Mouse (Mus musculus) stomach, embryonic 16.5 days (tissue): ENCODE data around the gene Zfp963. TPM values are rescaled to one million over a fixed set of nuclear protein-coding genes. Genes with fewer than 3 reads are reported as not detected.

Experiments used
- ATAC-seq: fragments of 200-750 bp; cut with Nextera tagmentation; 2 replicates; pipeline ENCODE4 v1.8.0; 2017; ENCODE audit warnings: moderate number of reproducible peaks, moderate TSS enrichment; ENCODE audit not compliant: insufficient read depth, low FRiP score
- H3K27ac ChIP-seq: fragments of 300-500 bp; sonication (generic); 2 replicates; pipeline ENCODE4 v1.5.1; 2014; ENCODE audit warnings: low read length
- H3K27me3 ChIP-seq: fragments of 300-500 bp; sonication (generic); 2 replicates; pipeline ENCODE4 v1.6.1; 2014; ENCODE audit warnings: low read length, control low read depth, mixed read lengths; ENCODE audit not compliant: control insufficient read depth, insufficient read depth
- H3K36me3 ChIP-seq: fragments of 300-500 bp; sonication (generic); 2 replicates; pipeline ENCODE4 v1.6.1; 2014; ENCODE audit warnings: low read length; ENCODE audit not compliant: control insufficient read depth, insufficient read depth
- H3K4me1 ChIP-seq: fragments of 300-500 bp; sonication (generic); 2 replicates; pipeline ENCODE4 v1.6.1; 2014; ENCODE audit warnings: low read length, control low read depth, mixed read lengths; ENCODE audit not compliant: control insufficient read depth, insufficient read depth
- H3K4me2 ChIP-seq: fragments of 300-500 bp; sonication (generic); 2 replicates; pipeline ENCODE4 v1.6.1; 2014; ENCODE audit warnings: low read depth, low read length, mixed read lengths
- H3K4me3 ChIP-seq: fragments of 300-500 bp; sonication (generic); replicated peaks from 2 replicates; pipeline ENCODE4 v1.5.1; 2014; ENCODE audit warnings: mild to moderate bottlenecking, low read length
- H3K9ac ChIP-seq: fragments of 300-500 bp; sonication (generic); 2 replicates; pipeline ENCODE4 v1.6.1; 2014; ENCODE audit warnings: low read length
- H3K9me3 ChIP-seq: fragments of 300-500 bp; sonication (generic); replicated peaks from 2 replicates; pipeline ENCODE4 v1.6.1; 2016; ENCODE audit warnings: low read length, control low read depth; ENCODE audit not compliant: control insufficient read depth
- WGBS: fragments of 180-500 bp; shearing (Covaris S2); extraction: QIAGEN DNeasy Blood & Tissue Kit; methylation state at CpG from one replicate; pipeline ENCODE4 v1.1.7; 2014; 5-methylcytosine and 5-hydroxymethylcytosine counted together
- polyA plus RNA-seq: library from polyadenylated mRNA; unstranded; fragments of >200 nt; fragmentation: Nextera tagmentation; extraction: Ambion mirVana; gene quantifications from 2 replicates; pipeline ENCODE4 v1.2.1, GENCODE M21; 2015

Zfp963 gene
- polyA plus RNA-seq, 1 experiment from 2014 or later, result 5.3 TPM

DNA sequence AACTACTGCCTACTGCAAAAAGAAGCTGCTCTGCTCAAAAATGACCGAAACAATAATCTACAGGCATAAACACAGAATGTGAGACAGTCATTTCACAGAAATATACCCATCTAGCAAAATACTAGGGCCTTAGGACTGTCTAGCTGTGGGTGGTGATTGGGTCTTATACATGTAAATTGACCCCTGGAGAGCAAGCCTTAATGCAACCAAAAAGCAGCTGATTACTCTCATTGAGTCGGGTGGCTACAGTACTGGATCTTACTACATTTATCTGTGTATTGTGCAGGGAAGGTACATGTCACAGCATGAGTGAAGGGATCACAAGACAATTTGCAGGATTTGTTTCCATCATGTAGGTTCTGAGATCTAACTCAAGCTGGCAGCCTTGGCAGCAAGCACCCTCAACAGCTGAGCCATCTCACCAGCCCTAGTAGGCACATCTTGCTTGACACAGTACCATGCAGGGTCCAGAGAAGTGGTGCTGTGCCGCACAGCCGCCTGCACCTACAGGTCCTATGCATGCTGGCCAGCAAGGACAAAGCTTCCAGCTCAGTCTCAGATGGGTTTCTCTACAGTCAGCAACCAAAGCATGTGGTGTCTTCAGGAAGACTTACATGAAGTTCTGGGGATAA lies 12.2 kb upstream of the Zfp963 start:
- 91% methylated on average over 4 of the region's 4 CpGs for WGBS
- H3K27ac ChIP-seq, result no peak overlapping the region
- H3K4me3 ChIP-seq, result no peak overlapping the region
- H3K4me2 ChIP-seq, result no peak overlapping the region
- H3K4me1 ChIP-seq, result no peaks in the 10 kb centered on the region
- H3K9ac ChIP-seq, result no peak overlapping the region
- ATAC-seq, result no peak
- H3K27me3 ChIP-seq, result no peaks in the 10 kb centered on the region
- H3K9me3 ChIP-seq, result peaks cover 8% of the 10 kb centered on the region
- peaks cover 34% of the 10 kb centered on the region for H3K36me3 ChIP-seq

DNA sequence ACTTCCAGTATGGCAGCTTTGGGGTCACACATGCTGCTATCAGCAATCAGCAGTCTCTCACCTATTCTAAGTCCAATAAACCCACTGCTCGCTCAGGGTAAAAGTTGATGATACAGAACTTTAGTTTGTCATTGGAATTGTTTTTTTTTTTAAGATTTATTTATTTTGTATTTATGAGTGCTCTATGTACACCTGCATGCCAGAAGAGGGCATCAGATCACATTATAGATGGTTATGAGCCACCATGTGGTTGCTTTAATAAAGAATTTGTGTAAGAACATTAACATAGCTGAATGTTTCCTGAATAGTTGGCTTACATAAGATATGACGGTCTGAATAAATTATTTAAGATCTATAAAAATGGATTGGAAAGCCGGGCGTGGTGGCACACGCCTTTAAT lies 8.5 kb upstream of the Zfp963 start:
- Histone ChIP-seq H3K4me1 (no peaks in the 10 kb centered on the region), H3K4me3 (no peak overlapping the region), H3K9ac (no peak overlapping the region), H3K9me3 (no peaks in the 10 kb centered on the region), H3K27ac (no peak overlapping the region), H3K27me3 (no peaks in the 10 kb centered on the region), H3K4me2 (no peak overlapping the region), H3K36me3 (0 out of 2 replicates have a peak, but pooled peaks cover 4% of the 10 kb centered on the region)
- ATAC-seq, result no peak
- WGBS, result 94% methylated on average over 5 of the region's 5 CpGs

- WGBS, result 85% methylated on average over 2 of the region's 2 CpGs
- no peak overlapping the region for H3K4me3 ChIP-seq
- ATAC-seq, result no peak
- H3K9ac ChIP-seq, result no peak overlapping the region
- peaks cover 2% of the 10 kb centered on the region; the same call in 1 of the 2 replicates for H3K36me3 ChIP-seq
- H3K4me2 ChIP-seq, result no peak overlapping the region
- H3K4me1 ChIP-seq, result peaks cover 7% of the 10 kb centered on the region; the same call in 1 of the 2 replicates
- no peaks in the 10 kb centered on the region for H3K9me3 ChIP-seq
- H3K27ac ChIP-seq, result no peak overlapping the region
- no peaks in the 10 kb centered on the region for H3K27me3 ChIP-seq
Observed at GRCm38 (mm10) chr8:69752437-69752836, 2.7 kb upstream of the Zfp963 start.

- Histone ChIP-seq H3K27ac (no peak overlapping the region), H3K27me3 (no peaks in the 10 kb centered on the region), H3K4me2 (no peak overlapping the region), H3K9me3 (no peaks in the 10 kb centered on the region), H3K4me3 (no peak overlapping the region), H3K9ac (no peak overlapping the region), H3K36me3 (no peaks in the 10 kb centered on the region), H3K4me1 (no peaks in the 10 kb centered on the region)
- 78% methylated on average over 2 of the region's 2 CpGs for WGBS
- ATAC-seq, result no peak
Observed at GRCm38 (mm10) chr8:69741231-69741630, 8.5 kb downstream of the Zfp963 start.

DNA sequence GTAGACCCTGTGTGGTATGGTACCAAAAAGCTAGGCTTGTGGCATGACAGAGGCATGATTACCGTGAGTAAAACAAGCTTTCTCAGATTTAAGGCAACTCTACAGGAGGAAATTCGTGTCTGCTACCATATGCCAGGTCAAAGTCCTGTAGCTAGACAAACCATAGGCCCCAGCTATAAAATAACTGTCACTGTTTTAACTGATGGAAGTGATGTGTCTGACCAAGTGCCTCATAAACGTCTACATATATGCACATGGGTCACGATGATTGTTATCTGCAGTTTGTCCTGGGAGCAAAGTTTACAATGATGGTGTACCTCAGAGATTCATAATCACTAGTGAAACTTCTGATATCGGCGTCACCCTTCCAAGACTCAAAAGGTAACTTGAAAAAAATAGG lies 9.0 kb downstream of the Zfp963 start:
- H3K27me3 ChIP-seq, result no peaks in the 10 kb centered on the region
- H3K4me3 ChIP-seq, result no peak overlapping the region
- no peak overlapping the region for H3K4me2 ChIP-seq
- no peaks in the 10 kb centered on the region for H3K4me1 ChIP-seq
- H3K9ac ChIP-seq, result no peak overlapping the region
- no peaks in the 10 kb centered on the region for H3K36me3 ChIP-seq
- H3K9me3 ChIP-seq, result no peaks in the 10 kb centered on the region
- H3K27ac ChIP-seq, result no peak overlapping the region
- 81% methylated on average over 6 of the region's 6 CpGs for WGBS
- no peak for ATAC-seq

DNA sequence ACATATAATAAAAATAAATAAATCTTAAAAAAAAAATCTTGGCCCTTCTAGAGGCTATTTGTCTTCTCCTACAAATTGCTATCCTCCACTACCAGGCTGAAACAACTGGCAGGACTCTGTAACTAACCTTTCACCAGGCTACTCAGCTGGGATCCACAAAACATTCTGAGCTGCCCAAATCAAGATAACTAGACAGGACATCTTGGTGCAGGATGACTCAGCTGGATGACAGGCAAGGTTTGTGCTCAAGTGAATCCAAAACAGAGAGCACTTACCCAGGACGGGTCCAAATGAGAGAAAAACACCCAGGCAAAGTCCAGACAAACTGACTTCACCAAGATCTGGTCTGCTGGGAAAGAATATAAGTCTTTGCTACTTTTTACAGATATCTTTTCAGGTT lies 14.3 kb downstream of the Zfp963 start:
- no peaks in the 10 kb centered on the region for H3K9me3 ChIP-seq
- H3K9ac ChIP-seq, result no peak overlapping the region
- WGBS, result 69% methylated on average over 1 of the region's 1 CpGs
- ATAC-seq, result no peak
- H3K4me1 ChIP-seq, result no peaks in the 10 kb centered on the region
- no peaks in the 10 kb centered on the region for H3K36me3 ChIP-seq
- no peak overlapping the region for H3K4me2 ChIP-seq
- no peaks in the 10 kb centered on the region for H3K27me3 ChIP-seq
- no peak overlapping the region for H3K27ac ChIP-seq
- no peak overlapping the region for H3K4me3 ChIP-seq

DNA sequence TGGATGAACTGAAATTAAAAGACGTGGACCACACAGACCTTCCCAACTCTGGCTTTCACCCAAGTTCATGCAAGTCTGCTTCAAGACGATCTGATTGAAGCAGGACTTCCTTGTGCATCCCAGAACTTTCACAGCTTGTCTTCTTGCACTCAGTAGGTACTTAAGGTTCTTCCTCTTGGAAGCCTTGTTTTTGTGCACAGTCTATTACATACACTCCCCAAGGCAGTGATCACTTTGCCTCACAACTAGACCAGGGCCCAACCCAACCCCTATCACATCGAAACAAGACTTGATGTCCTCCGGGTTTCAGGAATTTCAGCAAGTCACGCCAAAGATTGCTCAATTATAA lies 32.6 kb downstream of the Zfp963 start:
- no peaks in the 10 kb centered on the region for H3K27me3 ChIP-seq
- H3K4me3 ChIP-seq, result peak overlapping the region; percentile 96
- ATAC-seq, result no peak; the same call in 1 of the 2 replicates
- H3K4me1 ChIP-seq, result peaks cover 14% of the 10 kb centered on the region
- H3K9ac ChIP-seq, result peak overlapping the region; percentile 65
- H3K4me2 ChIP-seq, result peak overlapping the region; percentile 58
- no peaks in the 10 kb centered on the region for H3K9me3 ChIP-seq
- 42% methylated on average over 5 of the region's 5 CpGs for WGBS
- 0 out of 2 replicates have a peak overlapping the region, but pooled peaks have one; percentile 47 for H3K27ac ChIP-seq
- H3K36me3 ChIP-seq, result no peaks in the 10 kb centered on the region

DNA sequence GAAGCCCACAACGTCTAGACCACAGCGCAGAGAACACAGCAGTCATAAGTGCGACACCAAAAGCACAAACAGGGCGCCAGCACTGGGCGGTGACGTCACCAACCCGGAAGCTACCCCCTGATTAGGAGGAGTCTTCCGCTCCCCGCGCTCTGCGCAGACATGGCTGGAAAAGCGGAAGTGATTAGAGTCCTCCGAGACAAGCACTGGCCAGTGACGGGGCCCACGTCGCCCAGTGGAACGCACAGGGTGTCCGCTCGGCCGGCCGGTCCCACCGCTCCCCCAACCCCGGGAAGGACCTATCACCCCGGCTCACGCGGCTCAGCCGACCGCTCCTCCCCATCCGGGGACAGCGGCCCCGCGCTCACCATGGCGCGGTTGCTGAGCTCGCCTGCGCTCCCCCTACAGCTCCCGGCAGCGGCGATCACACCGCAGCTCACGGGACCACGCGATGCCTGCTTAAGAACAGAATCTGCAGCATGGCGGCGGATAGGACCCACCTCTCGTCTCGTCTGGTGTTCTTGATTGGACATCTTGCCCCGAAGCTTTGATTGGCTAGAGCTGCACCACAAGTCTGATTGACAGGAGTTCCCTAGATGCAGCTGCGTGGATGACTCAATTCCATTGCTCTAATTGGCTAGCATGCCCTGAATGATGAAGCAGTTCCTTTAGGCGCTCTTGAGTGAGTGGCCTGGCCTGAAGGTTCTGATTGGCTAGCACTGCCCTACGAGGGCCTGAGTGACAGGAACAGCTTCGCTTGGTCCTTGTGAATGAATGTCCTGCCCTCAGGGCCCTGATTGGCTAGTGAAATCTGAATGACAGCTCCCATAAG lies 33.2 kb downstream of the Zfp963 start:
- H3K27ac ChIP-seq, result peak overlapping the region; percentile 100
- no peaks in the 10 kb centered on the region for H3K27me3 ChIP-seq
- H3K9me3 ChIP-seq, result no peaks in the 10 kb centered on the region
- peak overlapping the region; percentile 100 for H3K9ac ChIP-seq
- H3K4me1 ChIP-seq, result peaks cover 14% of the 10 kb centered on the region
- H3K36me3 ChIP-seq, result no peaks in the 10 kb centered on the region
- ATAC-seq, result peak; percentile 99
- under 1% methylated on average over 52 of the region's 52 CpGs for WGBS
- H3K4me3 ChIP-seq, result peak overlapping the region; percentile 96
- H3K4me2 ChIP-seq, result peak overlapping the region; percentile 58

DNA sequence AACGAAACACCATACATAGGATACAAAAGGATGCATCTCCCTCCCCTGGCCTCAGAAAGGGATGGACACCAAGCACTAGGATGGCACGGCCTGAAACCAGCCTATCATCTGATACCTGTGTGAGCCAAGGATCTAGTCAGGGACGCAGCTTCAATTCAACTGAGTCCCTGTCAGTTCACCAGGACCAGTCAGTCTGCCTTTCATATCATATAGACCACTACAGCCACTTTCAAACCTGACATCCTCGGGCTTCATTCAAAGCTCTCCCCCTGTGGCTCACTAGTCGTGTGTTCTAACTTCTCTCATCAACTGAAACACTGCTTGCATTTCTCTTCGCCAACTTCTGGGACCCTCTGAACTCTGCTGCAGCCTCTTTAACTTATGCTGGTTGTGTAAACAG lies 34.4 kb downstream of the Zfp963 start:
- Histone ChIP-seq H3K9ac (peak overlapping the region; percentile 54), H3K9me3 (no peaks in the 10 kb centered on the region)
- WGBS, result 74% methylated on average over 6 of the region's 6 CpGs

More for the DNA sequence above, 34.4 kb downstream of the Zfp963 start:
- no peaks in the 10 kb centered on the region for H3K36me3 ChIP-seq
- no peaks in the 10 kb centered on the region for H3K27me3 ChIP-seq
- ATAC-seq, result no peak
- peaks cover 14% of the 10 kb centered on the region for H3K4me1 ChIP-seq
- H3K4me2 ChIP-seq, result peak overlapping the region; percentile 54
- no peak overlapping the region for H3K27ac ChIP-seq
- H3K4me3 ChIP-seq, result peak overlapping the region; percentile 33
